Mouse (Mus musculus): Measurements from ENCODE around the gene Ankrd11. TPM values are rescaled to one million over a fixed set of nuclear protein-coding genes. Genes with fewer than 3 reads are reported as not detected.

Ankrd11 gene
- polyA plus RNA-seq, 1 experiment: 77.7 TPM

DNA sequence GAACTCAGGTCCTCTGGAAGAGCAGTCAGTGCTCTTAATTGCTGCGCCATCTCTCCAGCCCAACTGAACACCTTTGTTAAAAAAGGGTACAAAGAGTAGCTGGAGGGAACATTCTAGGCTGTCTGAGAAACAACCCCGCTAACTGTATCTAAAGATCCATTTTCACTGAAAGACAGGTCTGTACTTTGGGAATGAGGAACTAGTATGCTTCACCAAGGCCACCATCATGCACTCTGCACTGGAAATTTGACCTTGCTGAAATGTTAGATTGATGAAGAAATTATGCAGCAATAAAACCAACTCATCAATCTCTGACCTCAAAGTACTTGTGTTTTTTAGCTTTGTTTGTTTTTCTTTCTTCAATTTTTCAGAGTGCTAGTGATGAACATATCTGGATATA is 17.9 kb downstream of the Ankrd11 start:
- 97% methylated on average over 2 of the region's 2 CpGs for WGBS

DNA sequence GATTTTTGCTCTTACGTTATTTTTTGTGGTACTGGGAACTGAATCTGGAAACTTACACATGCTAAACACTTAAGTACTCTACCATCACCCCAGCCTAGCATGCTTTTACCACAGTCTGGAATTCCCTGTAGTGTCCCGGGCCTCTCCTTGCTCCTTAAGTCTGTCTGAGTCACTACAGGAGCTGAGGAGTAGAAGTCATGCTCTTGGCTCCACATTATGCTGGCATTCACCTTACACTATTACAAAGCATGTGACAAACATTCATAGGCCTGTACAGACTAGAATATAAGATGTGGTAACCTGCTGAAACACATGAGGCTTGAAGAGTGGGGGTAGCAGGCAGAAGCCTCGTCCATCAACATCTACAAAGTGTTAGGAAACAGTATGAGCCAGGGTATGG is 19.4 kb downstream of the Ankrd11 start:
- Histone ChIP-seq H3K4me1 (ENCODE audit: control insufficient read depth, insufficient read depth, insufficient read length) (peaks cover 41% of the 10 kb centered on the region), H3K27me3 (ENCODE audit: control insufficient read depth, insufficient read depth, low read length) (no peaks in the 10 kb centered on the region), H3K4me3 (ENCODE audit: extremely low read depth, insufficient read depth, insufficient read length) (no peak overlapping the region), H3K36me3 (ENCODE audit: control insufficient read depth, insufficient read depth, low read length) (no peaks in the 10 kb centered on the region), H3K27ac (ENCODE audit: insufficient read depth, low read length) (no peak overlapping the region)
- 78% methylated on average over 3 of the region's 3 CpGs for WGBS
- no peak for TF ChIP-seq POLR2A (IDR thresholded peaks at IDR 0.05; ENCODE audit: low read depth, low read length)
- no peak for TF ChIP-seq CTCF (IDR thresholded peaks at IDR 0.05; ENCODE audit: extremely low read depth, insufficient read depth, insufficient read length, insufficient replicate concordance)
- no peak for DNase-seq (ENCODE audit: low read depth in 1 of 2, low spot score in 2 of 2)

More for the DNA sequence above, 17.9 kb downstream of the Ankrd11 start:
- Histone ChIP-seq H3K27me3 (ENCODE audit: control insufficient read depth, insufficient read depth, low read length) (no peaks in the 10 kb centered on the region), H3K36me3 (ENCODE audit: control insufficient read depth, insufficient read depth, low read length) (no peaks in the 10 kb centered on the region), H3K27ac (ENCODE audit: insufficient read depth, low read length) (no peak overlapping the region), H3K4me3 (ENCODE audit: extremely low read depth, insufficient read depth, insufficient read length) (no peak overlapping the region), H3K4me1 (ENCODE audit: control insufficient read depth, insufficient read depth, insufficient read length) (peaks cover 38% of the 10 kb centered on the region)
- TF ChIP-seq CTCF (IDR thresholded peaks at IDR 0.05; ENCODE audit: extremely low read depth, insufficient read depth, insufficient read length, insufficient replicate concordance): no peak
- no peak for TF ChIP-seq POLR2A (IDR thresholded peaks at IDR 0.05; ENCODE audit: low read depth, low read length)
- no peak for DNase-seq (ENCODE audit: low read depth in 1 of 2, low spot score in 2 of 2)

DNA sequence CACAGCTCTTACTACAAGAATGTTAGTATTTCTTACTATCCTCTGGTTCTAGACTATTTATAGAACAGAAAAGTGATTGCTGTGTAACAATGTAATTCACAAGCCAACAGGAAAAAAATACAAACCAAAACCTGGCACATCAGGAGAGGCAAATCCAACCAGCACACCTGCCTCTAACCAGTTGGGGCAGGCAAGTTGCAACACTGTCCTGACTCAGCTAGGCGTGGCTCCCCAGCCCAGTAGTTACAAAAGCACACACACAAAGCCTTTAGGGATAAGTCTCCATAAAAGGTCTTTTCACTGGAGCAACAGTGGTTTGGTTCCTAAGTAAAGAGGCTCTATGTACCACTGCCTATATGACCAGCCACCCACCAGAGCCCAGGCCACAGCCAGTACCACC is 20.8 kb downstream of the Ankrd11 start:
- TF ChIP-seq CTCF (IDR thresholded peaks at IDR 0.05; ENCODE audit: extremely low read depth, insufficient read depth, insufficient read length, insufficient replicate concordance) (no peak), POLR2A (IDR thresholded peaks at IDR 0.05; ENCODE audit: low read depth, low read length) (no peak)

DNA sequence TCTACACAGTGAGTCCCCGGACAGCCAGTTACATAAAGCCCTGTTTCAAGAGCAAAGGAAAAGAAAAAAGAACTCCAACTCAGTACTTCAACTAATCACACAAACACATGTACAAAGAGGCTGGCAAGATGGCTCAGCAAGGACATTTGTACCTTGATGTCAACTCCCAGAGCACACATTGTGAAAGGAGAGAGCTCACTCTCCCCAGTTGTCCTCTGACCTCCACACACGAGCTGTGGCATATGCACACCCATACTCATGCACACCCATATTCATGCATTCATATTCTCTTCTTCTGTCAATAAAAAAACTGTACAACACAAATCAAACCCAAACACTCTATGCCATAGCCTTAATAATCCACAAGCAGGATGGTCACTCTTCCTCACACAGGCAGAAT is 21.2 kb downstream of the Ankrd11 start:
- TF ChIP-seq CTCF (IDR thresholded peaks at IDR 0.05; ENCODE audit: extremely low read depth, insufficient read depth, insufficient read length, insufficient replicate concordance): no peak
- TF ChIP-seq POLR2A (IDR thresholded peaks at IDR 0.05; ENCODE audit: low read depth, low read length): no peak
- no peaks in the 10 kb centered on the region for H3K36me3 ChIP-seq (ENCODE audit: control insufficient read depth, insufficient read depth, low read length)
- WGBS: 72% methylated on average over 2 of the region's 2 CpGs
- no peak overlapping the region for H3K27ac ChIP-seq (ENCODE audit: insufficient read depth, low read length)
- H3K4me3 ChIP-seq (ENCODE audit: extremely low read depth, insufficient read depth, insufficient read length): no peak overlapping the region
- no peak for DNase-seq (ENCODE audit: low read depth in 1 of 2, low spot score in 2 of 2)
- H3K4me1 ChIP-seq (ENCODE audit: control insufficient read depth, insufficient read depth, insufficient read length): peaks cover 39% of the 10 kb centered on the region
- no peaks in the 10 kb centered on the region for H3K27me3 ChIP-seq (ENCODE audit: control insufficient read depth, insufficient read depth, low read length)

More for the DNA sequence above, 20.8 kb downstream of the Ankrd11 start:
- Histone ChIP-seq H3K27me3 (ENCODE audit: control insufficient read depth, insufficient read depth, low read length) (no peaks in the 10 kb centered on the region), H3K36me3 (ENCODE audit: control insufficient read depth, insufficient read depth, low read length) (no peaks in the 10 kb centered on the region), H3K27ac (ENCODE audit: insufficient read depth, low read length) (no peak overlapping the region), H3K4me3 (ENCODE audit: extremely low read depth, insufficient read depth, insufficient read length) (no peak overlapping the region), H3K4me1 (ENCODE audit: control insufficient read depth, insufficient read depth, insufficient read length) (peaks cover 40% of the 10 kb centered on the region)
- 70% methylated on average over 1 of the region's 1 CpGs for WGBS
- DNase-seq (ENCODE audit: low read depth in 1 of 2, low spot score in 2 of 2): no peak

DNA sequence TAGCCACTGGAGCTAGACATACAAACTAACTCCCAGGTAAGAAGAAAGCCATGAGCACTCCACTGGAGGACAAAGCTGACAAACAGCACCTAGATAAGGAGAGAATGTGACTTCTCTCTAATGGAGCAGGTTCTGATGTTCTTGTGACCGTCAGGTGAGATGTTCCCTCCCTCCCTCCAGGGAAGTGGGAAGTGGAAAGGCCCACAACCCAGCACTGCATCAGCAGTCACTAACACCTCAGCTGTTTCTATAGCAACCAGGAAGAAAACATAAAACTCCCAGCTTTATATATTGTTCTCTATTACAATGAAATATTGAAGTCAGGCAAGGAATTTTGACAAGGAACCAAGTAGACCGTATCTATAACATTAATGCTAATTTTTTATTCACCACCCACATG is 22.0 kb downstream of the Ankrd11 start:
- Histone ChIP-seq H3K27me3 (ENCODE audit: control insufficient read depth, insufficient read depth, low read length) (no peaks in the 10 kb centered on the region), H3K4me3 (ENCODE audit: extremely low read depth, insufficient read depth, insufficient read length) (no peak overlapping the region), H3K4me1 (ENCODE audit: control insufficient read depth, insufficient read depth, insufficient read length) (peaks cover 32% of the 10 kb centered on the region), H3K27ac (ENCODE audit: insufficient read depth, low read length) (no peak overlapping the region), H3K36me3 (ENCODE audit: control insufficient read depth, insufficient read depth, low read length) (no peaks in the 10 kb centered on the region)
- whole genome bisulfite sequencing: 54% methylated on average over 2 of the region's 2 CpGs
- TF ChIP-seq POLR2A (IDR thresholded peaks at IDR 0.05; ENCODE audit: low read depth, low read length) (no peak), CTCF (IDR thresholded peaks at IDR 0.05; ENCODE audit: extremely low read depth, insufficient read depth, insufficient read length, insufficient replicate concordance) (no peak)
- no peak for DNase-seq (ENCODE audit: low read depth in 1 of 2, low spot score in 2 of 2)

DNA sequence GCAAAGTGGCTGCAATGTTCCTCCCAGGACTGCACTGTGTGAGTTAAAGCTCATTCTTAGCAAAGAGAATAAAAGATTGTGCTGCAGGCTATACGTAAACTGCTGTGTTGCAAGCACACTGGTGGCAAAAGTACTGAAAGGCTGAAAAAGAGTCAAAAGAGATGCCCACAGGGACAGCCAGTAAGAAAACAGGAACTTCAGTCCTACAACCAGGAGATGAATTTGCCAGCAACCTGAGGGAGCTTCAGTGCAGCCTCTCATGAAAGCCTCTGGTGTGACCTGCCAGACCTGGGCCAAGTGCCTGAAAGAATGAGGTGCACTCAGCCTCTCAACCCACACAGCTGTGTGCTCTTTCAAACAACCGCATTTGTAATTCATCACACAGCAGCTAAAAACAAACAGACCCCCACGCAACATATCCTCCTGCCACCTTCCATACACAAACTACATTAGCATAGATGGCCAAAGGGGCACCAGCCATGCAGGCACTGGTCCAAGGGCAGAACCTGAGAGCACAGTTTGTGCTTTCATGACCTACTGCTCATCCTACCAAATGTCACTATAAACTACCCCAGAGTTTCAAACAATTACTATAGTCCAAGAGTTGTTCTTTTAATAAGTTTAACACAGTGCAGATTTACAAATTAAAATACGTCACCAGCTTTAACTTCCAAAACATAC is 23.5 kb downstream of the Ankrd11 start:
- H3K36me3 ChIP-seq (ENCODE audit: control insufficient read depth, insufficient read depth, low read length): no peaks in the 10 kb centered on the region
- DNase-seq (ENCODE audit: low read depth in 1 of 2, low spot score in 2 of 2): no peak
- no peaks in the 10 kb centered on the region for H3K27me3 ChIP-seq (ENCODE audit: control insufficient read depth, insufficient read depth, low read length)
- no peak overlapping the region for H3K4me3 ChIP-seq (ENCODE audit: extremely low read depth, insufficient read depth, insufficient read length)
- TF ChIP-seq POLR2A (IDR thresholded peaks at IDR 0.05; ENCODE audit: low read depth, low read length) (no peak), CTCF (IDR thresholded peaks at IDR 0.05; ENCODE audit: extremely low read depth, insufficient read depth, insufficient read length, insufficient replicate concordance) (no peak)
- H3K27ac ChIP-seq (ENCODE audit: insufficient read depth, low read length): no peak overlapping the region
- H3K4me1 ChIP-seq (ENCODE audit: control insufficient read depth, insufficient read depth, insufficient read length): peaks cover 35% of the 10 kb centered on the region
- WGBS: 74% methylated on average over 4 of the region's 4 CpGs

DNA sequence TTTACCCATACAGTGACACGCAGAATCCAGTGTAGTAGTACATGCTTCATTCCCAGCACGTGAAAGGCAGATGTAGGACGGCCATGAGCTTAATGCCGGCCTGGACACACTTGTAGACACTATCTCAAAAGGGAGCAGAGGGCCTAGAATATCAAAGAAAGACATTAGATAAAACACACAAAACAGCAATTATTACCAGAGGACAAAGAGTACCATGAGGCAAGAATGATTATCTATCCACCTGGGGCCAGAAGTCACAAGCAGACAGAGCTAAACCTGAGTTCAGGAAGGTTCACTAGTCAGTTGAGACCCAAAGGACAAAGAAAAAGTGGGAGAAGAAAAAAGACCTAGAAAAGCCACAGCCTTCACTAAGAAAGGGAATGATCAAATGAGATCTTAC is 24.9 kb downstream of the Ankrd11 start:
- TF ChIP-seq CTCF (IDR thresholded peaks at IDR 0.05; ENCODE audit: extremely low read depth, insufficient read depth, insufficient read length, insufficient replicate concordance) (no peak), POLR2A (IDR thresholded peaks at IDR 0.05; ENCODE audit: low read depth, low read length) (no peak)
- H3K4me1 ChIP-seq (ENCODE audit: control insufficient read depth, insufficient read depth, insufficient read length): peaks cover 35% of the 10 kb centered on the region
- no peaks in the 10 kb centered on the region for H3K27me3 ChIP-seq (ENCODE audit: control insufficient read depth, insufficient read depth, low read length)
- no peaks in the 10 kb centered on the region for H3K36me3 ChIP-seq (ENCODE audit: control insufficient read depth, insufficient read depth, low read length)
- no peak for DNase-seq (ENCODE audit: low read depth in 1 of 2, low spot score in 2 of 2)
- 98% methylated on average over 4 of the region's 4 CpGs for whole genome bisulfite sequencing
- H3K4me3 ChIP-seq (ENCODE audit: extremely low read depth, insufficient read depth, insufficient read length): no peak overlapping the region
- H3K27ac ChIP-seq (ENCODE audit: insufficient read depth, low read length): no peak overlapping the region

All from spleen, adult 2 months (tissue).